Mouse (Mus musculus) 3134 (cell line): ENCODE measurements around the gene B230118H07Rik.
"Not testable (repeated sequence)": the region's sequence is repeated elsewhere in the genome, so short reads cannot be mapped to it uniquely, and the experiment has no call there.

Experiments
- DNase-seq: peaks from one replicate; pipeline ENCODE4 v3.0.0-alpha.2; 2011; ENCODE audit warnings: low spot score; ENCODE audit not compliant: insufficient read length; ENCODE audit errors: extremely low read depth

The B230118H07Rik gene

GRCm38 (mm10) chr2:101592023-101592841 lies 57.1 kb downstream of the B230118H07Rik start:
- DNase-seq: no peak

- no peak for DNase-seq
These were observed 58.0 kb downstream of the B230118H07Rik start for GRCm38 (mm10) chr2:101591356-101591755.

GRCm38 (mm10) chr2:101581418-101581817 lies 67.9 kb downstream of the B230118H07Rik start:
- no peak for DNase-seq

GRCm38 (mm10) chr2:101580977-101581376 lies 68.4 kb downstream of the B230118H07Rik start:
- no peak for DNase-seq

- no peak for DNase-seq
These were observed 68.9 kb downstream of the B230118H07Rik start for GRCm38 (mm10) chr2:101580428-101580827.

- no peak for DNase-seq
These were observed 69.3 kb downstream of the B230118H07Rik start for GRCm38 (mm10) chr2:101580027-101580426.

GRCm38 (mm10) chr2:101577243-101577642 lies 72.1 kb downstream of the B230118H07Rik start:
- no peak for DNase-seq

GRCm38 (mm10) chr2:101569230-101569629 lies 80.1 kb downstream of the B230118H07Rik start:
- no peak for DNase-seq

- DNase-seq: no peak
These were observed 81.8 kb downstream of the B230118H07Rik start for GRCm38 (mm10) chr2:101567490-101567889.

- no peak for DNase-seq
These were observed 85.6 kb downstream of the B230118H07Rik start for GRCm38 (mm10) chr2:101563776-101564175.

- no peak for DNase-seq
These were observed 86.1 kb downstream of the B230118H07Rik start for GRCm38 (mm10) chr2:101563206-101563605.

GRCm38 (mm10) chr2:101559431-101559830 lies 89.9 kb downstream of the B230118H07Rik start:
- no peak for DNase-seq

GRCm38 (mm10) chr2:101555886-101556285 lies 93.4 kb downstream of the B230118H07Rik start:
- DNase-seq: no peak

- no peak for DNase-seq
These were observed 95.5 kb downstream of the B230118H07Rik start for GRCm38 (mm10) chr2:101553851-101554250.

GRCm38 (mm10) chr2:101552301-101552700 lies 97.0 kb downstream of the B230118H07Rik start:
- DNase-seq: no peak

GRCm38 (mm10) chr2:101551026-101551719 lies 98.2 kb downstream of the B230118H07Rik start:
- DNase-seq: no peak

- no peak for DNase-seq
These were observed 99.2 kb downstream of the B230118H07Rik start for GRCm38 (mm10) chr2:101550176-101550575.

- DNase-seq: no peak
These were observed 100.5 kb downstream of the B230118H07Rik start for GRCm38 (mm10) chr2:101548866-101549265.

- DNase-seq: no peak
These were observed 103.7 kb downstream of the B230118H07Rik start for GRCm38 (mm10) chr2:101545593-101545992.

- no peak for DNase-seq
These were observed 105.5 kb downstream of the B230118H07Rik start for GRCm38 (mm10) chr2:101543704-101544417.

GRCm38 (mm10) chr2:101536887-101537286 lies 112.4 kb downstream of the B230118H07Rik start:
- not testable (repeated sequence) for DNase-seq
